Mouse (Mus musculus): ENCODE results near the gene Kctd21. TPM values are rescaled to one million over a fixed set of nuclear protein-coding genes. Genes with fewer than 3 reads are reported as not detected.

The Kctd21 gene
- total RNA-seq, 2 experiments from 2014 or later, result 12.5 to 14.6 TPM

- Histone ChIP-seq H3K27ac (no peak overlapping the region), H3K4me3 (no peak overlapping the region)
- DNase-seq (ENCODE audit: extremely low spot score in 1 of 2, low spot score in 2 of 2), result no peak
- intact Hi-C loops (cut with DNase I), result no loop called here
- no peak for TF ChIP-seq CTCF (IDR thresholded peaks at IDR 0.05)
These were observed 62.2 kb downstream of the Kctd21 start for GRCm38 (mm10) chr7:97394375-97394774.

- intact Hi-C loops (cut with DNase I), result no loop called here
- no peak for DNase-seq (ENCODE audit: extremely low spot score in 1 of 2, low spot score in 2 of 2)
- no peak overlapping the region for H3K27ac ChIP-seq
- H3K4me3 ChIP-seq, result no peak overlapping the region
- no peak for TF ChIP-seq CTCF (IDR thresholded peaks at IDR 0.05)
These were observed 66.8 kb downstream of the Kctd21 start for GRCm38 (mm10) chr7:97398943-97399342.

Other genes with a start within 250 kb of the Kctd21 start
- gene Usp35, start 307 bp upstream of the Kctd21 start, total RNA-seq (2021), result 10 to 100 TPM; 18.8 to 19.9 TPM
- 10 to 100 TPM in 1 of 2 experiments, 1 to 10 TPM in 1; 9.9 to 10.2 TPM for gene Alg8, start 39.3 kb downstream of the Kctd21 start, total RNA-seq (2021)
- gene Ndufc2, start 67.7 kb downstream of the Kctd21 start, total RNA-seq (2021), result 100 to 1,000 TPM; 213 to 230 TPM
- 10 to 100 TPM; 19.2 to 21.8 TPM for gene Thrsp, start 85.4 kb downstream of the Kctd21 start, total RNA-seq (2021)
- 1 to 10 TPM; 3.3 to 3.7 TPM for gene Kctd14, start 119.0 kb downstream of the Kctd21 start, total RNA-seq (2021)
- 10 to 100 TPM; 28.7 to 30.9 TPM for gene Ints4, start 148.6 kb downstream of the Kctd21 start, total RNA-seq (2021)
- gene Aamdc, start 247.2 kb downstream of the Kctd21 start, total RNA-seq (2021), result 10 to 100 TPM; 32.2 to 32.3 TPM
- gene Rsf1, start 247.6 kb downstream of the Kctd21 start, total RNA-seq (2021), result 10 to 100 TPM; 44.8 to 49.2 TPM